Mouse (Mus musculus) megakaryocyte, embryonic 14.5 days (primary cell): Measurements from ENCODE around the gene Sema3e.

Experiments
- FLI1 ChIP-seq: IDR thresholded peaks from 2 replicates; pipeline ENCODE4 v1.6.1; 2012; ENCODE audit warnings: low read length, inconsistent platforms, mixed read lengths
- GATA1 ChIP-seq: IDR thresholded peaks from 3 replicates; pipeline ENCODE4 v1.6.1; 2012; ENCODE audit warnings: mixed read lengths, low read length, inconsistent platforms, borderline replicate concordance

- TF ChIP-seq GATA1 (no peak), FLI1 (no peak)
These were observed 235.1 kb downstream of the Sema3e start for GRCm38 (mm10) chr5:14260156-14260555.
